Mouse (Mus musculus): ENCODE results near the gene Elovl5. TPM values are rescaled to one million over a fixed set of nuclear protein-coding genes. Genes with fewer than 3 reads are reported as not detected.

Gene Elovl5
- polyA plus RNA-seq, 1 experiment from 2014 or later, result 70.7 TPM

DNA sequence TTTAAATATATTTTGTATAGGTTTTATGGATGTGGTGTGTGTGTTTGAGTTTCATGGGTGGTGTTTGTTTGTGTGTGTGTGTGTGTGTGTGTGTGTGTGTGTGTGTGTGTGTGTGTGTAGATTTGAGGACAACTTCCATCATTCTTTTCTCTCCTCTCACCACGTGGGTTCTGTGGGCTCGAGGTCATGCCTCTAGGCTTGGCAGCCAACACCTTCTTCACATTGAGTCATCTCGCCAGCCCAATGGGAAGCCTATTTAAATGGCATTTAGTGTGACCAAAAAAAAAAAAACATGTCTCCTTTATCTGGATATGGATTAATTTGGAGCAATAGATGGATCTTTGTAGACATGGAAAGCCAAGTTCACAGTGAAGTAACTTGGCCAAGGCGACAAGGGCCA lies 94.9 kb downstream of the Elovl5 start:
- no peaks in the 10 kb centered on the region for H3K27me3 ChIP-seq (replicated peaks; ENCODE audit: control insufficient read depth, insufficient read depth, low read length)
- H3K27ac ChIP-seq (ENCODE audit: low read length), result no peak overlapping the region
- no peak for ATAC-seq
- H3K4me2 ChIP-seq (ENCODE audit: low read length), result no peak overlapping the region
- H3K9ac ChIP-seq (replicated peaks; ENCODE audit: low read depth, low read length), result no peak overlapping the region
- H3K4me1 ChIP-seq (replicated peaks; ENCODE audit: control insufficient read depth, insufficient read depth, low read length), result no peaks in the 10 kb centered on the region
- no peaks in the 10 kb centered on the region for H3K9me3 ChIP-seq (ENCODE audit: control insufficient read depth, low read length)
- WGBS, result 88% methylated on average over 4 of the region's 4 CpGs
- no peak overlapping the region for H3K4me3 ChIP-seq (replicated peaks; ENCODE audit: low read length)
- H3K36me3 ChIP-seq (ENCODE audit: control insufficient read depth, insufficient read depth), result no peaks in the 10 kb centered on the region

DNA sequence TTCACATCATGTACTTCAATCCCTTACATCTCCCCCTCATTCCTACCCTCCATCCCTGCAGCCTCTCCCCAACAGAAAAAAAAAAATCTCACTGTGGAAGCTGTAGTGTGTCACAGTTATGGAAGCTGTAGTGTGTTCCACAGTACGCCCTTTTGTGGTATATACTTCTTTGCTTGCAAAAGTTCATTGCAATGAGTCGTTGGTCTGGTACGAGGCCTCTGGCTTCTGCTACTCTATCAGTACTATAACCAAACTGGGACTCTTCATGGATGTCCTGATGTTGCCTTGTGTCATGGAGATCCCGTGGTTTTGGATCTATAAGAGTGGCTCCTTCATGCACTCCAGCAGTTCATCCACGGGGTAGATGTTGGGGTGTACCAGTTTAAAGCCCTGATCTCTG lies 95.5 kb downstream of the Elovl5 start:
- no peak for ATAC-seq
- no peaks in the 10 kb centered on the region for H3K9me3 ChIP-seq (ENCODE audit: control insufficient read depth, low read length)
- 94% methylated on average over 5 of the region's 5 CpGs for WGBS
- no peak overlapping the region for H3K4me2 ChIP-seq (ENCODE audit: low read length)
- H3K27me3 ChIP-seq (replicated peaks; ENCODE audit: control insufficient read depth, insufficient read depth, low read length), result no peaks in the 10 kb centered on the region
- H3K27ac ChIP-seq (ENCODE audit: low read length), result no peak overlapping the region
- H3K9ac ChIP-seq (replicated peaks; ENCODE audit: low read depth, low read length), result no peak overlapping the region
- H3K4me1 ChIP-seq (replicated peaks; ENCODE audit: control insufficient read depth, insufficient read depth, low read length), result no peaks in the 10 kb centered on the region
- no peaks in the 10 kb centered on the region for H3K36me3 ChIP-seq (ENCODE audit: control insufficient read depth, insufficient read depth)
- no peak overlapping the region for H3K4me3 ChIP-seq (replicated peaks; ENCODE audit: low read length)

DNA sequence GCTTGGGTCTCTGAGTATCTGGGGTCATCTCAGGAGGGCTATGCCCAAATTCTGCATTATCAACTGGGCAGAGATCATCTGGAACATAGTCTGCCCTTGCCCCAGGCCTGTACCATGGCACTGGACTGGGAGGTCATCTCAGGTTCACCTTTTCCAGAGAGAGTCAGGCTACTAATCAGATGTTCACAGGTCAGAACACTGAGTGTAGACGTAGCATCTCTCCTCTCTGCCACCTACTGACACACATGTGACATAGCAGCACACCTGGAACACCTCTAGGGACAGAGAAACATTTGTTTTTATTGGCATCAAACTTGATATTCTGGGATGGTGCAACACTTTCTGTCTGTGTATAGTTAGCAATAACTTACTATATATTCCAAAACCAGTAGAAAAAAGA lies 96.6 kb downstream of the Elovl5 start:
- ATAC-seq, result no peak
- Histone ChIP-seq H3K27ac (ENCODE audit: low read length) (no peak overlapping the region), H3K9me3 (ENCODE audit: control insufficient read depth, low read length) (no peaks in the 10 kb centered on the region)

DNA sequence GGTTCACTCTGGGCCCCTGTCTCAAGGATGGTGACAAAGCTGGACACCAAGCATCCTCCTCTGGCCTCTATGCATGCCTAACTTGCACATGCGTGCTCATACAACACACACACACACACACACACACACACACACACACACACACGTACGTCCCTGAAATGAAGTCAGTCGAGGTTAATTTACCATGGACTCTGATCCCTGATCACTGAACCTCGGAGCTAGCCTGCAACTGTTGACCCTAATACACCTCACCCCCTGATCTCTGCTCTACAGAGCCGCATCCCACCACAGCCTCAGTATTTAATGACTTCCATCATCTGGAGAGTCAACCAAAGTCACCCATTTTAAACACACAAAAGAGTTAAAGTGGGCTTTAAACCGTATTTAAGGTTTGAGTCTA lies 98.7 kb downstream of the Elovl5 start:
- no peaks in the 10 kb centered on the region for H3K4me1 ChIP-seq (replicated peaks; ENCODE audit: control insufficient read depth, insufficient read depth, low read length)
- no peak overlapping the region for H3K4me3 ChIP-seq (replicated peaks; ENCODE audit: low read length)
- no peak overlapping the region for H3K9ac ChIP-seq (replicated peaks; ENCODE audit: low read depth, low read length)
- WGBS, result 91% methylated on average over 7 of the region's 7 CpGs
- H3K4me2 ChIP-seq (ENCODE audit: low read length), result no peak overlapping the region
- H3K27ac ChIP-seq (ENCODE audit: low read length), result no peak overlapping the region
- no peaks in the 10 kb centered on the region for H3K9me3 ChIP-seq (ENCODE audit: control insufficient read depth, low read length)
- no peaks in the 10 kb centered on the region for H3K27me3 ChIP-seq (replicated peaks; ENCODE audit: control insufficient read depth, insufficient read depth, low read length)
- no peaks in the 10 kb centered on the region for H3K36me3 ChIP-seq (ENCODE audit: control insufficient read depth, insufficient read depth)
- no peak for ATAC-seq

More for the DNA sequence above, 96.6 kb downstream of the Elovl5 start:
- Histone ChIP-seq H3K36me3 (ENCODE audit: control insufficient read depth, insufficient read depth) (no peaks in the 10 kb centered on the region), H3K4me3 (replicated peaks; ENCODE audit: low read length) (no peak overlapping the region), H3K9ac (replicated peaks; ENCODE audit: low read depth, low read length) (no peak overlapping the region), H3K4me1 (replicated peaks; ENCODE audit: control insufficient read depth, insufficient read depth, low read length) (no peaks in the 10 kb centered on the region), H3K27me3 (replicated peaks; ENCODE audit: control insufficient read depth, insufficient read depth, low read length) (no peaks in the 10 kb centered on the region), H3K4me2 (ENCODE audit: low read length) (no peak overlapping the region)
- WGBS, result 47% methylated on average over 1 of the region's 1 CpGs

DNA sequence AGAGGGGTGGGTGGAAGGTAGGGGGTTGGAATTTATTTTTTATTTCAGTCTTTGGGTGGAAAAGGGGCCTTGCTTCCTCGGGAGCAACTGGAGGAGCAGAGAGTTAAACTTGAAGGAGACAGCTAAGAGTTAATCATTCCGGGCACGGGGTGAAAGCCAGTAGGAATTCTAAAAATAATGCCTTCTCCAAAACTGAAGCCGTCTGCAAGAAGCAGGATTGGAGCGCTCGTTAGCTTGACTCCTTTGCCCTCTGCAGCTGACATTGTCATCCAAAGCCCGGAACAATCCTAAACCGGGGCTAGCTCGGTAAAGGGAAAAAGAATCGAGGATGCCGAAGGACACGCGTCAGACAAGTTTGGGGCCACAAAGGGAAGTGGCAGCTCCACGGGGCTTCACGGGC lies 99.1 kb downstream of the Elovl5 start:
- ATAC-seq, result no peak
- WGBS, result 52% methylated on average over 15 of the region's 15 CpGs
- H3K27ac ChIP-seq (ENCODE audit: low read length), result no peak overlapping the region
- no peak overlapping the region for H3K4me3 ChIP-seq (replicated peaks; ENCODE audit: low read length)
- no peaks in the 10 kb centered on the region for H3K9me3 ChIP-seq (ENCODE audit: control insufficient read depth, low read length)
- H3K36me3 ChIP-seq (ENCODE audit: control insufficient read depth, insufficient read depth), result no peaks in the 10 kb centered on the region
- H3K9ac ChIP-seq (replicated peaks; ENCODE audit: low read depth, low read length), result no peak overlapping the region
- no peaks in the 10 kb centered on the region for H3K4me1 ChIP-seq (replicated peaks; ENCODE audit: control insufficient read depth, insufficient read depth, low read length)
- H3K4me2 ChIP-seq (ENCODE audit: low read length), result no peak overlapping the region
- no peaks in the 10 kb centered on the region for H3K27me3 ChIP-seq (replicated peaks; ENCODE audit: control insufficient read depth, insufficient read depth, low read length)

- no peaks in the 10 kb centered on the region for H3K9me3 ChIP-seq (ENCODE audit: control insufficient read depth, low read length)
- WGBS, result 13% methylated on average over 9 of the region's 9 CpGs
- no peak overlapping the region for H3K4me2 ChIP-seq (ENCODE audit: low read length)
- no peaks in the 10 kb centered on the region for H3K36me3 ChIP-seq (ENCODE audit: control insufficient read depth, insufficient read depth)
- no peaks in the 10 kb centered on the region for H3K4me1 ChIP-seq (replicated peaks; ENCODE audit: control insufficient read depth, insufficient read depth, low read length)
- no peaks in the 10 kb centered on the region for H3K27me3 ChIP-seq (replicated peaks; ENCODE audit: control insufficient read depth, insufficient read depth, low read length)
- no peak overlapping the region for H3K4me3 ChIP-seq (replicated peaks; ENCODE audit: low read length)
- ATAC-seq, result no peak
- H3K9ac ChIP-seq (replicated peaks; ENCODE audit: low read depth, low read length), result no peak overlapping the region
- H3K27ac ChIP-seq (ENCODE audit: low read length), result no peak overlapping the region
These were observed 104.1 kb downstream of the Elovl5 start for GRCm38 (mm10) chr9:78021256-78021655.

DNA sequence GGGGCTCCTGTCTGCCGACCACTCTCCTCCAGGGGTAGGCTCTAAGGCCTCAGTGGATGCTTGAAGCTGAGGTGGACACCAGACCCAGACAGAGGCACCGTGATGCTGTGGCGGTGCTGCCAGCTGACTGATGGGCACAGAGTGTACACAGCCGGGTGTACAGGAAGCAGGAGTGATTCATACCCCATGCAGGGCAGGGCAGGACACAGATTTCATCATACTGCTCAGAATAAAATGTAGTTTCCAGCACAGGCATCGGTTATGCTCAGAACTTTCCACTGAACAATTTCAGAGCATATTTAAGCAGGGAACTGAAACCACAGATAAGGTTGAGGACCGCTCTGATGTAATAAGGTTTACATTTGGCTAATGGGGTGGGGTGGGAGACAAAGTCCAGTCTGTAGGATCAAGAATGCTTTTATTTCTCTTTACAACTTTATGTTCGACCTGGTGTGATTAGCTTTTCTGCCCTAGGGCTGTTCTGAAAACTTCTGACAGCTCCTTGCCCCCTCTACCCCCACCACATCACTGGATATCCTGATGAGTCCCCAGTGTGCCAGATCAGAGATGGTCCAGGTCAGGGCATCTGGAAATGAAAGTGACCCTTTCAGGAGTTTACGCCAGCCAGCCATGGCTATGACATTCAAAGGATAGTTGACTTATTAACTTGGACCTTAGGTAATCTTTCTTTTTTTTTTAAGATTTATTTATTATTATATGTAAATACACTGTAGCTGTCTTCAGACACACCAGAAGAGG lies 105.2 kb downstream of the Elovl5 start:
- H3K36me3 ChIP-seq (ENCODE audit: control insufficient read depth, insufficient read depth), result no peaks in the 10 kb centered on the region
- no peak for ATAC-seq
- no peaks in the 10 kb centered on the region for H3K4me1 ChIP-seq (replicated peaks; ENCODE audit: control insufficient read depth, insufficient read depth, low read length)
- no peak overlapping the region for H3K27ac ChIP-seq (ENCODE audit: low read length)
- no peak overlapping the region for H3K4me2 ChIP-seq (ENCODE audit: low read length)
- H3K27me3 ChIP-seq (replicated peaks; ENCODE audit: control insufficient read depth, insufficient read depth, low read length), result no peaks in the 10 kb centered on the region
- WGBS, result 83% methylated on average over 8 of the region's 8 CpGs
- H3K9me3 ChIP-seq (ENCODE audit: control insufficient read depth, low read length), result no peaks in the 10 kb centered on the region
- no peak overlapping the region for H3K4me3 ChIP-seq (replicated peaks; ENCODE audit: low read length)
- no peak overlapping the region for H3K9ac ChIP-seq (replicated peaks; ENCODE audit: low read depth, low read length)

DNA sequence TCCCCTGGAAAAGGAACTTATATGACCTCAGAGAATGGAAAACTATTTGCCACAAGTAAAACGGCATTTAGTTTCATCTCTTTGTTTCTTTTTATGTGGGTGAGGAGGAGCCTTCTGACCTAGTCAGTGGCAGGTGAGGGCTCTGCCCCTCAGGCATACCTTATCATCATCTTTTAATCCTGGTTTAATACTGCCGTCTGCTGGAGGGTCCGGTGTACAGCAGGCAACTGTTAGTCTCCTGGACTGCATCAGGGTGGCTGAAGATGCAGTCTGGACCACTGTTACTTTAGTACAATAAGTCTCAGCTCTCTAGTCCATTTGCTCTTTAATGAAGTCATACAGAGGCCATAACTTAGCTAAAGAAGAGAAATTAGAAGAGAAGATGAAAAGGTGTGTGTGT lies 107.7 kb downstream of the Elovl5 start:
- ATAC-seq, result peak; percentile 87
- Histone ChIP-seq H3K27me3 (replicated peaks; ENCODE audit: control insufficient read depth, insufficient read depth, low read length) (no peaks in the 10 kb centered on the region), H3K36me3 (ENCODE audit: control insufficient read depth, insufficient read depth) (no peaks in the 10 kb centered on the region), H3K4me3 (replicated peaks; ENCODE audit: low read length) (no peak overlapping the region), H3K4me2 (ENCODE audit: low read length) (no peak overlapping the region), H3K9me3 (ENCODE audit: control insufficient read depth, low read length) (no peaks in the 10 kb centered on the region), H3K4me1 (replicated peaks; ENCODE audit: control insufficient read depth, insufficient read depth, low read length) (no peaks in the 10 kb centered on the region), H3K27ac (ENCODE audit: low read length) (no peak overlapping the region), H3K9ac (replicated peaks; ENCODE audit: low read depth, low read length) (no peak overlapping the region)
- WGBS, result 15% methylated on average over 3 of the region's 3 CpGs

- Histone ChIP-seq H3K27me3 (replicated peaks; ENCODE audit: control insufficient read depth, insufficient read depth, low read length) (no peaks in the 10 kb centered on the region), H3K4me2 (ENCODE audit: low read length) (no peak overlapping the region), H3K4me1 (replicated peaks; ENCODE audit: control insufficient read depth, insufficient read depth, low read length) (no peaks in the 10 kb centered on the region), H3K36me3 (ENCODE audit: control insufficient read depth, insufficient read depth) (no peaks in the 10 kb centered on the region), H3K9ac (replicated peaks; ENCODE audit: low read depth, low read length) (no peak overlapping the region), H3K27ac (ENCODE audit: low read length) (no peak overlapping the region), H3K9me3 (ENCODE audit: control insufficient read depth, low read length) (no peaks in the 10 kb centered on the region), H3K4me3 (replicated peaks; ENCODE audit: low read length) (no peak overlapping the region)
- no peak for ATAC-seq
- 81% methylated on average over 3 of the region's 3 CpGs for WGBS
These were observed 109.9 kb downstream of the Elovl5 start for GRCm38 (mm10) chr9:78027099-78027498.

Data from forebrain, embryonic 16.5 days (tissue).